Mouse (Mus musculus) lung, embryonic 16.5 days (tissue): ENCODE results near the gene Gm45261. TPM values are rescaled to one million over a fixed set of nuclear protein-coding genes. Genes with fewer than 3 reads are reported as not detected.

Experiments used
- ATAC-seq: fragments of 200-750 bp; cut with Nextera tagmentation; 2 replicates; pipeline ENCODE4 v1.8.0; 2017; ENCODE audit warnings: low read depth, mild to moderate bottlenecking, moderate library complexity
- H3K27ac ChIP-seq: fragments of 300-500 bp; sonication (generic); 2 replicates; pipeline ENCODE4 v1.5.1; 2014; ENCODE audit warnings: mild to moderate bottlenecking, control low read depth, low read length
- H3K27me3 ChIP-seq: fragments of 300-500 bp; sonication (generic); 2 replicates; pipeline ENCODE4 v1.6.1; 2014; ENCODE audit warnings: low read depth, low read length, mixed read lengths; ENCODE audit not compliant: control insufficient read depth, insufficient read depth
- H3K36me3 ChIP-seq: fragments of 300-500 bp; sonication (generic); 2 replicates; pipeline ENCODE4 v1.6.1; 2014; ENCODE audit warnings: low read length; ENCODE audit not compliant: control insufficient read depth, insufficient read depth
- H3K4me1 ChIP-seq: fragments of 300-500 bp; sonication (generic); replicated peaks from 2 replicates; pipeline ENCODE4 v1.6.1; 2014; ENCODE audit warnings: low read length, mixed read lengths; ENCODE audit not compliant: control insufficient read depth, insufficient read depth
- H3K4me2 ChIP-seq: fragments of 300-500 bp; sonication (generic); 2 replicates; pipeline ENCODE4 v1.6.1; 2014; ENCODE audit warnings: low read depth, low read length, control low read depth
- H3K4me3 ChIP-seq: fragments of 300-500 bp; sonication (generic); 2 replicates; pipeline ENCODE4 v1.5.1; 2014; ENCODE audit warnings: mild to moderate bottlenecking, low read length, control low read depth
- H3K9ac ChIP-seq: fragments of 300-500 bp; sonication (generic); 2 replicates; pipeline ENCODE4 v1.6.1; 2014; ENCODE audit warnings: low read length, control low read depth
- H3K9me3 ChIP-seq: fragments of 300-500 bp; sonication (generic); 2 replicates; pipeline ENCODE4 v1.6.1; 2016; ENCODE audit warnings: low read length; ENCODE audit not compliant: control insufficient read depth
- WGBS: fragments of 180-500 bp; shearing (Covaris S2); extraction: QIAGEN DNeasy Blood & Tissue Kit; methylation state at CpG from one replicate; pipeline ENCODE4 v1.1.7; 2014; 5-methylcytosine and 5-hydroxymethylcytosine counted together
- polyA plus RNA-seq: library from polyadenylated mRNA; unstranded; fragments of >200 nt; fragmentation: Nextera tagmentation; extraction: Ambion mirVana; gene quantifications from 2 replicates; pipeline ENCODE4 v1.2.1, GENCODE M21; 2015

Gm45261 gene
- polyA plus RNA-seq, 1 experiment from 2014 or later, result not detected

DNA sequence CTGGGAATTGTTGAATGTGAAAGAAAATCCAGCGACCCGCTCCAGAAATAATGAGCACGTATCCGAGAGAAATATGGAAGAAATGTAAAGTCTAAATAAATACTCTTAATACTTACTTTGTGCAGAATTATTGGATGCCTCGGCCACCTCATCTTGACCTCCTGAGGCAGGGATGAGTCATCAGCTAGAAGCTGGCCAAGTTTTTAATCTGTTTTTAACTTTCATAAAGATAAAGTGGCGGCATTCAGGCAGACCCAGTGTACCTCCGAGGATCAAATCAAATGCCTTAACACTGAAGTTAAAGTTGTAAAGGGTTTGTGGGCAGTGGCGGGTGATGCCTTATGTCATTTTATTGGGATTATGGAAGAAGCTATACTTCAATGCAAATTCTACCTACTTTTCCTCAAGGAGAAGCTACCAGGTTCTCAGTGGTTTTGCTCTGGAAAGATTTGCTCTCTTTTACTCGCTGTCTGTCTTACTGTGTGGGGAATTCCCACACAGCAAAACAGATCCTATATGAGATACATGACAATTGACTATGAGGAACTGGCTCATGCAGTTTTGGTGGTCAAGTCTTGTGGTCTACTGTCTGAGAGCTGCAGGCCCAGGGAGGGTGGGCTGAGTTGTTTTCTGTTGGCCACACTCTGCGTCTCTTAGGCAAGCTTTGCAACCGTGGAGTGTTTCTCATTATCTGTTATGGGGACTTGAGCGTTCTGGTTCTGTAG, 42.8 kb downstream of the Gm45261 start:
- H3K4me3 ChIP-seq, result no peak overlapping the region
- ATAC-seq, result no peak
- H3K36me3 ChIP-seq, result no peaks in the 10 kb centered on the region
- no peak overlapping the region for H3K27ac ChIP-seq
- no peaks in the 10 kb centered on the region for H3K9me3 ChIP-seq
- 68% methylated on average over 12 of the region's 12 CpGs for WGBS
- no peak overlapping the region for H3K4me2 ChIP-seq
- no peak overlapping the region for H3K9ac ChIP-seq
- H3K27me3 ChIP-seq, result no peaks in the 10 kb centered on the region
- no peaks in the 10 kb centered on the region for H3K4me1 ChIP-seq

DNA sequence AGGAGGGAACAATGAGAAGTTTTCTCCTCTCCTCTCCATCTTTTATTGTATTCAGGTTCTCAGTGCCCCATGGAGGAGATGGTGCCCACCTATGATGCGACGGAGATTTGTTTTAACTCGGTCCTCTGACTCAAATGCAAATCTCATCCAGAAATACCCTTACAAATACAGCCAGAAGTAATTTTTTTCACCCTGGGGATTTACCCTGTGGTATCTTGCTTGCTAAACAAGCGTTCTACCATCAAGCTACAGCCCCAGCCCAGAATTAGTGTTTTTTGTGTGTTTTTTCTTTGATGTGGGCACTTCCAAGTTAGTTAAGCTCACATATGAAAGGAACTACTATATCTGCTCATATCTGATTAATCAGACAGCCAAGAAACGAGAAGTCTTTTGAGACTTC, 44.9 kb downstream of the Gm45261 start:
- 72% methylated on average over 5 of the region's 5 CpGs for WGBS
- Histone ChIP-seq H3K9ac (no peak overlapping the region), H3K4me2 (no peak overlapping the region), H3K4me1 (no peaks in the 10 kb centered on the region), H3K27ac (no peak overlapping the region), H3K4me3 (no peak overlapping the region), H3K36me3 (no peaks in the 10 kb centered on the region), H3K9me3 (no peaks in the 10 kb centered on the region), H3K27me3 (no peaks in the 10 kb centered on the region)
- ATAC-seq, result no peak

DNA sequence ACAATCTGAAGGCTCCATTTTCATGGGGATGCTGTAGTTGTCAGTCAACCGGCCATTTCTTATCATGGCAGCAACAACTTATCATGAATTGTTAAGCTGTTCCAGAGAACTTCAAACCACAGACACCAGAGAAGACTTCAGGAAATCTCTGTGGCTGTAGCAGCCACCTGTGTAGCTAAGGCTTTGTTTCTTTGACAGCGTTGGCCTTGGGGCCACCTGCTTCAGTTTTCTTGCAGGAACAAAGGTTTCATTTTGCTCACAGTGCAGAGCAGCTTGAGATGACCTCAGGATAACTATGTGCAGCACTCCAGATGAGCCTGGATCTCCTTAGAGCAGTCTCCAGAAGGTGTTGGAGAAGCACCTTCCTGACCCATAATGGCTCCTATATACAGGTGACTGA, 48.7 kb downstream of the Gm45261 start:
- Histone ChIP-seq H3K4me2 (no peak overlapping the region), H3K36me3 (no peaks in the 10 kb centered on the region), H3K4me1 (no peaks in the 10 kb centered on the region), H3K27me3 (no peaks in the 10 kb centered on the region), H3K9ac (no peak overlapping the region), H3K27ac (no peak overlapping the region), H3K4me3 (no peak overlapping the region), H3K9me3 (no peaks in the 10 kb centered on the region)
- no peak for ATAC-seq
- 74% methylated on average over 2 of the region's 2 CpGs for WGBS

DNA sequence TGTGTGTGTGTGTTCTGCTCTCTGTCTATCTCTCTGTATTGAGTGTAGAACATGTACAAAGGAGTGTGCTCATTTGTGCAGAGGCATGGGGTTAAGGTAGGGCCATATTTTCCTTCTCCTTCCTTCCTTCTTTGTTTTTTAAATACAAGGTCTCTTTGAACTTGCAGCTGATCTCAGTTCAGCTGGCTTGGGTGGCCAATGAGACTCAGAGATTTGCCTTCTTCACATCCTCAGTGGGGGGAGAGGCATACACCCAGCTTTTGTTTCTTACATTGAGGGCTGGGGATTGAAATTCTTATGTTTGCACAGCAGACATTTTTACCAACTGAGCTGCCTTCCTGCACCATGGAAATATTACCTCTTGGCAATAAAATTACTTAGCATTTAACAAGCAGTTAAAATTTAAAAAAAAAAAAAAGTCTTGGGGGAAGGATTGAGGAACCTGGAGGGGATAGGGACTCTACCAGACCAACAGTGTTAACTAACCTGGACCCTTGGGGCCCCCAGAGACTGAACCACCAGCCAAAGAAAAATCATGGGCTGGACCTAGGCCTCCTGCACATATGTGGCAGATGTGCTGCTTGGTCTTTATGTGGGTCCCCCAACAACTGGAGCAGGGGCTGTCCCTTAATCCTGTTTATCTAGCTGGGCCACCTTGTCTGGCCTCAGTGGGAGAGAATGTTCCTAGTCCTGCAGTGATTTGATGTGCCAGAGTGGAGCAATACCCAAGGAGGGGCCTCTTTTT, 50.8 kb downstream of the Gm45261 start:
- no peak overlapping the region for H3K9ac ChIP-seq
- H3K36me3 ChIP-seq, result no peaks in the 10 kb centered on the region
- H3K27ac ChIP-seq, result no peak overlapping the region
- no peak for ATAC-seq
- no peak overlapping the region for H3K4me3 ChIP-seq
- no peaks in the 10 kb centered on the region for H3K27me3 ChIP-seq
- H3K4me1 ChIP-seq, result no peaks in the 10 kb centered on the region
- H3K9me3 ChIP-seq, result no peaks in the 10 kb centered on the region
- H3K4me2 ChIP-seq, result no peak overlapping the region

DNA sequence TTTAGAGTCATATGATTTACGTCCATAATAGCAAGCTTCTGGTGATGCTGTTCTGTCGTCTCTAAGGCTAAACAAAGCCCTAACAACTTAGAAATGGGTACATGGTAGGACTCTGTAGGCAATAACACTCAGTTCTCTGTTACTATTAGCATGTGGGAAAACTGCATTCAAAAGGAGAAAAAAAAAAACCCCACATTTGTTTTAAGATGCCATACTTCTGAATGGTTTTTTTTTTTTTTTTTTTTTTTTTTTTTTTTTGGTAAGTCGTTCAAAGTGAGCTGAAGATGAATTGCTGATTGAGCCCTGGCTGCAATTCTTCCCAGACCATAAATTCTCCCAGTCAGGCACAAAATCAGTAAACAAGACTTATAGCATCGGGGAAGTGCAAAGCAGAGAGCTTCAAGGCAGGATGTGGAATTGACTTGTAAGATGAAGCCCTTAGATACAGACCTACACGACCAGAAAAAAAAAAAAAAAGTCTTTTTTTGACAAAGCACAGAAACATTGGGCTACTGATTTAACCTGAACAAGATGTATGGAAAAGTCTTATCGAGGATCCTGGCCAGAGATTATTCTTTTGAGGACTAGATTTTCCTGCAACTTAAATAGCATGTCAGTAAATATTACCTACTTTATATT, 51.7 kb downstream of the Gm45261 start:
- Histone ChIP-seq H3K4me3 (no peak overlapping the region), H3K36me3 (no peaks in the 10 kb centered on the region), H3K27me3 (no peaks in the 10 kb centered on the region), H3K27ac (no peak overlapping the region), H3K9me3 (no peaks in the 10 kb centered on the region), H3K4me2 (no peak overlapping the region), H3K4me1 (no peaks in the 10 kb centered on the region), H3K9ac (no peak overlapping the region)
- no peak for ATAC-seq
- 36% methylated on average over 6 of the region's 6 CpGs for WGBS

DNA sequence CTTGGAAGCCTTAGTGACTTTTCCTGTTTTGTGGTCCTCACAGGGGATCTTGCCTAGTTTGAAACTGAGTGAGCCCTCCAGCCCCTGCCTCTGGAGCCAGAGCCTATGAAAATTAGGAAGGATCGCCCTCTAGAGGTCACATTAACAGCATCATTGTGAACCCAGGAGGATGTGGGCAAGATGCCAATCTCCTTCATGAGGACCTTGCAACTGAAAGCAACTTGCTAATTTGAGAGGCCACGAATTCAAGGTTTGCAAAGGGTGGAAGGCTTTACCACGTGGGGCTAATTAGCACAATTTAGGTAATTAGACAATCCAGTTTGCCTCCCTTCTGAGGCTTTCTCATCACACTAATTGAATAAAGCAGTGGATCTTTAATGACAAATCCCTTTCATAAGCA, 52.7 kb downstream of the Gm45261 start:
- no peaks in the 10 kb centered on the region for H3K36me3 ChIP-seq
- H3K27me3 ChIP-seq, result no peaks in the 10 kb centered on the region
- no peak overlapping the region for H3K9ac ChIP-seq
- no peaks in the 10 kb centered on the region for H3K4me1 ChIP-seq
- H3K4me2 ChIP-seq, result no peak overlapping the region
- 4% methylated on average over 3 of the region's 3 CpGs for WGBS
- H3K27ac ChIP-seq, result no peak overlapping the region
- H3K9me3 ChIP-seq, result no peaks in the 10 kb centered on the region
- peak; percentile 60; the same call in 1 of the 2 replicates for ATAC-seq
- H3K4me3 ChIP-seq, result no peak overlapping the region

DNA sequence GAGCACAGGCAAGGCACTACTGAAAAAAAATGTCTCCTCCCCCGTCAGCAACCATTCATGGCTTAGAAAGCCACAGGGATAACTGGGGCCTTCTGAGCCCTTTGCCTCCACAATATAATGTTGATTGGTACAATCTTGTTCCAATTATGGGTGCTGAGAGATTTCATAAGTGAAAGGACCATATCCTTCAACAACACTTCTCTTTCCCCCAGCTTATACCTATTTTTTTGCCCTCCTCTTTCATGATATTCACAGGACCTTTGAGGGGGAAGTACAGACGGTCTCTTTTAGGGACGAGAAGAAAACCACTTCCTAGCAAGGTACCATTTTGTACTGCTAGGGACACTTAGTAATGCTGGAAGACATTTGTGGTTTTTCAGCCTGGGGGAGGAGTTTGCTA, 57.1 kb downstream of the Gm45261 start:
- Histone ChIP-seq H3K9ac (no peak overlapping the region), H3K4me1 (no peaks in the 10 kb centered on the region), H3K9me3 (no peaks in the 10 kb centered on the region), H3K4me3 (no peak overlapping the region), H3K27me3 (no peaks in the 10 kb centered on the region), H3K36me3 (no peaks in the 10 kb centered on the region), H3K27ac (no peak overlapping the region), H3K4me2 (no peak overlapping the region)
- 75% methylated on average over 3 of the region's 3 CpGs for WGBS
- no peak for ATAC-seq

DNA sequence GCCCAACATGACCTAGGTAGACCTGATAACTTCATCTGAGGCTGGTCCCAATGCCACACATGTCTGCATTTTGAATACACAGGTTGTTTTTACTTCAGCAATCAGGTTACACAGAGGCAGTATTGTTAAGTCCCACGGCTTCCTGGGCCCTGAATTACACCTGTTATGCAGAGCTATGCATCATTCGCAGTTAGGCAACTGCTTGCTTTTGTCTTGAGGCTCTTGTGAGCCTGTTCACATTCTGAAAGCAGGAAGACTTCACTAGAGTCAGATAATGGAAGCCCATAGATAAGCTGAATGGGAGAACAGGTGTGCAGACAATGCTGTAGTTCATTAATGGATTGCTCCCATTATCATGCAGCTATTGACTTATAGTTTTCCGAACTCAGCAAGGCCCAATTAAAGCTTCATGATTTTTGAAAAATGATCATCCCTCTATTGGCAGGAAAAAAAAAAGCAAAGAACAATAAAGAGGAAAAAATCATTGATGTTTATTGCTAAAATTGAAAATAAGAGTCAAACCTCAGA, 57.8 kb downstream of the Gm45261 start:
- Histone ChIP-seq H3K27ac (no peak overlapping the region), H3K27me3 (no peaks in the 10 kb centered on the region), H3K9ac (no peak overlapping the region), H3K4me2 (no peak overlapping the region), H3K36me3 (no peaks in the 10 kb centered on the region), H3K4me3 (no peak overlapping the region), H3K9me3 (no peaks in the 10 kb centered on the region), H3K4me1 (no peaks in the 10 kb centered on the region)
- 74% methylated on average over 3 of the region's 3 CpGs for WGBS
- ATAC-seq, result no peak

DNA sequence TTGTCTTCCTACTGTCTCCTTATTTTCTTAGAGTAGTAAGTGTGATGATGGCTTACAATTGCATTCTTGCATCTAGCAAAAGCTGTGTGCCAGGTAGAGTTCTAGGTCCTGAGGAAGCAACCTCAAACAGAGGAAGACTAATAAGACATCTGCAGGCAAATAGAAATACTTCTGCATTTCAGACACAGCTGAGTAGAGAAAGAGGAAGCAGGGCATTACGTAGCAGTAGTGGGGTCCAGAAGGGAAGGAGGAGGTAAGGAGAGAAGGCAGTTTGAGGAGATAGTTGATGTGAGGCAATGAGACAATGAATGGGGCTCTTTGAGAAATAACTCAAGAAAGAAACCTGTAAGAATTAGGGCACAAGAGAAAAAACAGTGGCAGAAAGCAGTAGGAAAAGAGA, 59.3 kb downstream of the Gm45261 start:
- Histone ChIP-seq H3K9ac (no peak overlapping the region), H3K27me3 (no peaks in the 10 kb centered on the region), H3K4me1 (no peaks in the 10 kb centered on the region), H3K27ac (no peak overlapping the region), H3K4me2 (no peak overlapping the region), H3K36me3 (no peaks in the 10 kb centered on the region), H3K9me3 (no peaks in the 10 kb centered on the region), H3K4me3 (no peak overlapping the region)
- ATAC-seq, result no peak
- 83% methylated on average over 1 of the region's 1 CpGs for WGBS
